Mouse (Mus musculus): ENCODE data around the gene Dctn2. TPM values are rescaled to one million over a fixed set of nuclear protein-coding genes. Genes with fewer than 3 reads are reported as not detected.

The Dctn2 gene
- polyA plus RNA-seq, 1 experiment: 201 TPM

DNA sequence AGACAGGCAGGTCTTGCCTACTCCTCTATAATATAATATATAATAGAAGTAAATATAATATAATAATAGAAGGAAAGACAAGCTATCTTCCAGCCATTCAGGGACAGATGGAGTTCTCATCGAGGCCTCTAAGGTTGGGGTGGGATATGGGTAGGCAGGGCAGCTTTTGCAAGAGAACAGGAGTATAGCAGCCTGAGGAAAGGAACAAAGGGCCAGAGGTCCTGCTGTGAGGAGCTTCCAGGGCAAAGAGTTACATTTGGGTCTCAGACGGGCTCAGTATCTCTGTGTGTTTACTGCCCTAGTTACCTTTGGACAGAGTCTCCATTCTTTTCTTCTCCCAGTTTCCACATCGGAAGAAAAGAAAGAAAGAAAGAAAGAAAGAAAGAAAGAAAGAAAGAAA is 2.5 kb upstream of the Dctn2 start:
- DNase-seq (ENCODE audit: low spot score): no peak

DNA sequence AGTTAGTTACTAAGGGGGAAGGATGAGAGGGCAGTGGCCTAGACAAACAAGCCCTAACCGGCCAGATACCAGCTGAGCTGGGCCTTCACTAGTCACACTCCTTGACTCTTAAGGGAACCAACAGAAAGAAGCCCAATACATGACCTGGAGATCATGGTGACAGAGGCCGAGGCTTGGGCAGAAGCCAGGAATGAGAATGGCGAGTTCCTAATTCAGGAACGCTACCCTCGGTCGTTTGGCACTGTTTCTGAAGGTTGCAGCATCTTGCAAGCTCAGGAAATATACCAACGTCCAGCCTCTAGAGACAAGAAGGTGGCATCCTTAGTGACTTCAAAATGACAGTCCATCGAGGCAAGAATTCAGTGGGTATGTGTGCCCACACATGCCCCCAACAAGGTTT is 1.8 kb upstream of the Dctn2 start:
- no peak for DNase-seq (ENCODE audit: low spot score)

DNA sequence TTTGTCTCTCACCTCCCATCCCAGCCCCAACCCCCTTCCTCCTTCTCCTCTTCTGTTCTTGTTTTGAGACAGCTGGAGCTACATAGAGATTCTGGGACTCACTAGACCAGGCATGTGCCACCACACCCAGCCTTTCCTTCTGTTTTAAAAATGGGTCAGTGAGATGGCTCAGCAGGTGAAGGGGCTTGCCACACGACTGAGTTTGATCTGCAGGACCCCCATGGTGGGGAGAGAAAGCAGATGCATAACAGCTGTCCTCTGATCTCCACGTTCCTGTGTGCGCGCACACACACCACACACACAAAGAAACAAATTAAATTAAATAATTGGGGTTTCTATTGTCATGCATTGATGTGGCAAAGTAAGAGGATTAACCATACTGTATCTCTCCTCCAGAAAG is 1.2 kb upstream of the Dctn2 start:
- DNase-seq (ENCODE audit: low spot score): no peak

DNA sequence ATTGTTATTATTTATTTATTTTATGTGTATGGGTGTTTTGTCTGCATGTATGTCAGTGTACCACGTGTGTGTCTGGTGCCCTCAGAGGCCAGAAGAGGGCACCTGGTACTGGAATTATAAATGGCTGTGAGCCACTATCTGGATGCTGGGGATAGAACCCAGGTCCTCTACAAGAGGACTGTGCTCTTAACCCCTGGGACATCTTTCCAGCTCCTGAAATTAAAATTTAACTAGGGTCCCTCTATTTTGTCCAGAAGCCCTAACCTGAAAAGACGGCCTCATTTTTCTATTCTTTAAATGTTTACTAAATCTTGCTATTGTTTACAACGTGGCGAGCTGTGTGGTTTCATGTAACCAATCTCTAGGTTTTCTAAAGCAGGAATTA is 449 bp upstream of the Dctn2 start:
- no peak for DNase-seq (ENCODE audit: low spot score)

DNA sequence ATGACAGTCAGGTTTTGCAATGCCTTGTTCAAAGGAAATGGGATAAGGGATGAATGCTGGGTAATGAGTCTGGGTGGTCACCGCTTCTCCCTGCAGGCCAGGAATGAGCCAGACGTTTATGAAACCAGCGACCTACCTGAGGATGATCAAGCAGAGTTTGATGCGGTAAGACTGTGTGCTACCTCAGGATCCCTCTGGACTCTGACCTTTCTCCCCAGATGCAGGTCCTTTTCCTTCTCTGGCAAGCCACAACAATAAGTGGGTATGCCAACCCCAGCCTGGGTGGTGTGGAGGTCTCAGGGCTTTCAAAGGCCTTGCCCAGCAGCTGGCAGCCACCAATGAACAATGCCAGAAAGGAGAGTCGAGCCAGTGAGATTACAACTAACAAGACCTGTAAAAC is 1.1 kb downstream of the Dctn2 start:
- DNase-seq (ENCODE audit: low spot score): no peak

DNA sequence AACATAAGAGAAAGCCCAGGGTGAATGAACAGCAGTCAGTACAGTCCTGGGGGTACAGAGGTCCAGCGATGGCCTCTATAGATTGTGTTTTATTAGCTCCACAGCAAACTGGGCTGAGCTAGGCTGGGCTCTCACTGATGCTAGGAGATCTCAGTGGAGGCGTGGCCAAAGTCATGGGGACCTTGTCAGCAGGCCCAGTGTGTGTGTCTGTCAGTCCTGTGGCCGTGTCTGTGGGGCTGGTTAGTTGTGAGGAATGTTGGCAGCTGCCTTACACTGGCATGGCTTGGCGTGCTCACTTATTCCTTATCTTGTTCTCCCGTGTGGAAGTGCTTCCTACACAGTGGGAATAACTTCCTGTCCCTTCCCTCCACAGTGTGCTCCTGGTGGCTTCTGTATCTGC is 2.2 kb downstream of the Dctn2 start:
- DNase-seq (ENCODE audit: low spot score): no peak

DNA sequence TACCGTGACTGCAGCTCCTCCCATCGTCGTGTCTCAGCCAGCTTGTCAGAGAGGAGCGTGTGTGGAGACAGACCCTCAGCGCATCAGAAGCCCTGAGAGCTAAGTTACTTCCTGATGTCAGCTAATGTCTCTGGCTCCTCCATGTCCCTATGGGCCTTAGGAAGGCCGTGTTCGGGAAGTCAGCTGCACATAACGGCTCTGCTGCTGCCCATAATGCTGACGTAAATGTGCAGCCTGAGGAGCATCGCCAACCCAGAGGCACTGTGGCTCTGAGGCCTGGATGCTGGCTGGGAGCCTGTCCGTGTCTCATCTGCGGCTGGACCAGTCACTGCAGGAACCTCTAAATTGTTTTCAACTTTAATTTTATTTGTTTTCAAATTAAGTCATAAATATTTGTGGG is 2.9 kb downstream of the Dctn2 start:
- no peak for DNase-seq (ENCODE audit: low spot score)

DNA sequence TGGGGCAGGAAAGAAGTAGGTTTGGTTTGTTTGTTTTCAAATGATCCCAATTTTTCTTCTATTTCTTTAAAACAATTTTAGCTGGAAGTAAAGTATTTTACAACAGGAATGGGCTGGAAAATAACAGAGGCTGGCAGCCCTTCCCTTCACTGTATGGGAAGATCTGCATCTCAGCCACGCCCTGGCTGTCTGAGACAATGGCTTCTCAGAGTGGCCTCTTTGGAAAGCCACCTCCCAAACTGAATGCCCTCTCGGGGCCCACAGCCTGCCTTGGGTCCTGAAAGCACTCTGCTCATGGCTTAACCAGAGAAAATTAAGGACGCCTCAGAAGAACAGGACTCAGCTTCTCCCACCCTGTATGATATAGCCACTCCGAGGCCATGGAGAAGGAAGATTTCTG is 3.7 kb downstream of the Dctn2 start:
- no peak for DNase-seq (ENCODE audit: low spot score)

DNA sequence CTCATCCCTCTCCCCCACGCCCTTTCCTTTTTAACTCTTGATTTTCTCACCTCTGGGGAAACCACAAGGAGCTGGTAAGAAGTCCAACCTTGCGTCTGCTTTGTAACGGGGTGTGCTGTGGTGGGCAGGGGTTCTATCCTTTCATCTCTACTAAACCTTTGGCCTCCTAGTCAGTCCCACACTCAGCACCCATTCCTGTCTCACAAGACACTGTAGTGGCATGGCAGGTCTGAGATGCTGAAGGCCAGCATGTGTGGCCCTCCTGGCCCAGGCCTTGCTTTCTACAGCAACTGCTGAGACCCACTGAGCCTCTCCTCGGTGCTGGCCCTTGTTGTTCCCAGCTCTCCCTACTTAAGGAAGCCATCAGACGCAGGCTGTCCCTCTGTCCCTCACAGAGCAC is 6.2 kb downstream of the Dctn2 start:
- DNase-seq (ENCODE audit: low spot score): no peak

DNA sequence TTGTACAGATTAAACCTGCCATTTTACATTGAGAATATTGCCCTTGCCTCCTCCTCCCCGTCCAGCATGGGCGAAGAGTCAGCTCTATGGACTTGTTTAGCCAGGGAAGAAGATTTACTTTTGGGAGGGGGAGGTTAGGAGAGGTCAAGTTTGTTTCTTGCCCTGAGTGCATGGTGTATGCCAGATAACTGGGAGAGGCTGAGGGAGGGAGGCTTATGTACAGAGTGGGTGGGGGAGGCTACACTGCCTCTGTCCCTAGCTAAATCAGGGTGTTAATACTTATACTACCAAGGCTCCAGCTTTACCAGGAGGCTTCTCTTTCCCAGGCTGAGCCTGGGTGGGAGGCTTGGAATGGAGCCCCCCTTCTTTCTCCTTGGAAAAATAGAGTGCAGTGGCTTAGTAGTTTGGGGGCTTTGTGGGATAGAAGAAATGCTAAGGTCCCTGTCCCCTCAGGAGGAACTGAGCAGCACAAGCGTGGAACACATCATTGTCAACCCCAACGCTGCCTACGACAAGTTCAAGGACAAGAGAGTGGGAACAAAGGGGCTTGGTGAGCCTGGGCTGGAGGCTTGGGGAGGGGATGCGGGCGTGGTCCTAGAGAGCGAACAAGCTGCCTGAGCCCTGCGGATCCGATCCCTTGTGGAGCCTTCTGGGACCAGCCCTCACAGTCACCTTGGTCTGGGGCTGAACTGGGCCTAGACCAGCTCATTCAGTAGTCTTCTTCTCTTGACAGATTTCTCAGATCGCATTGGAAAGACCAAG is 8.3 kb downstream of the Dctn2 start:
- no peak for DNase-seq (ENCODE audit: low spot score)

DNA sequence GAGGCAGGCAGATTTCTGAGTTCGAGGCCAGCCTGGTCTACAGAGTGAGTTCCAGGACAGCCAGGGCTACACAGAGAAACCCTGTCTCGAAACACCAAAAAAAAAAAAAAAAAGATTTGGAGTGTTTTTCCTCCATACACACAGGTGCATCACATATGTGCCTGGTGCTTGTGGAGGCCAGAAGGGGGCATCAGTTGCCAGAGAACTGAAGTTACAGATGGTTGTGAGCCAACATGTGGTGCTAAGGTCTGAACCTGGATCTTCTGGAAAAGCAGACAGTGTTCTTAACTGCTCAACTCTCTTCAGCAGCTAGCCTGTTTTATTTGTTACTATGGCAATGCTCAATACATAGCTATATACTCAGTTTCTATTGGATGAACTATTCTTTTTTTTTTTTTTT is 13.6 kb downstream of the Dctn2 start:
- no peak for DNase-seq (ENCODE audit: low spot score)

DNA sequence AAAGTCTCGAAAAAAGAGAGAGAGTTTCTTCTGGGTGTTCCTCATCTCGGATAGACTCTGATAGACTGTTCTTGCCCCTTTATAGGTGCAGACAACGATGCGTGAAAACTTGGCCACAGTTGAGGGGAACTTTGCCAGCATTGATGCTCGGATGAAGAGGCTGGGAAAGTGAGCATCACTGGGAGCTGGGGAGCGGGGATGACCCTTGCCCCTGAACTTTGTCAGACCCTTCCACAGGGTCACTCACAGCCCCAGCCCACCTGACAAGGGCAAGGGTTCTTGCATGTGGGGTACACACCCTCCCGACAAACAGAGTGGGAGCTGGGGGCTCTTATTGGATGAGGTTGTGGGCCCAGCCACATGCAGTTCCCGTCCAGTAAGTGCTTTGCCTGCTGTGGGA is 15.1 kb downstream of the Dctn2 start:
- DNase-seq (ENCODE audit: low spot score): no peak

DNA sequence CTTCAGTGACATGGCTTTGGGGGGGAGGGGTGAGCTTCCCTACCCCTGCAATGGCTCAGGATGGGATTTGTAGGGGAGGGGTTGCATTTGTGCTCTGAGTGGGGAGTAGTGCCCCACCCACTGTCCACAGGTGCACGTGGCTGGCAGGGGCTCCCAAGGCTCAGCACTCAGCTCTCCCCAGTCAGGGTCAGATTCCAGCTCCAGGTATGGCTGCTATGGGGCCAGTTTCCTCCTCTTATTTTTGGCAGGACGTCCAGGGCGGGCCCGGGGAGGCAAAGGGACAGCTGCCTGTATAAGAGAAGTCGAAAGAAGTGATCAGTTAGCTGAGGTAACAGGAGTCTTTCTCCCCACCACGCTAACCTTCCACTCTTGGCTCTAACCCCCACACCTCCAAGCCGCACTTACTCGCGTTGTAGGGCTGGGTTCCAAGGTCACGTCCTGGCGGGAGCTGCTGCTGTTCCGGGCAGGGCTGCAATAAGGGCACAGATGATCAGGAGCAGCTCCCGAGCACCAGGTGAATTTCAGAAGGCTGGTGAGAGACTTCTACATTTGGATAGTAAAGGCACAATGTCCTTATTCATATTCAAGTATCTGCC is 16.6 kb downstream of the Dctn2 start:
- DNase-seq (ENCODE audit: low spot score): no peak

DNA sequence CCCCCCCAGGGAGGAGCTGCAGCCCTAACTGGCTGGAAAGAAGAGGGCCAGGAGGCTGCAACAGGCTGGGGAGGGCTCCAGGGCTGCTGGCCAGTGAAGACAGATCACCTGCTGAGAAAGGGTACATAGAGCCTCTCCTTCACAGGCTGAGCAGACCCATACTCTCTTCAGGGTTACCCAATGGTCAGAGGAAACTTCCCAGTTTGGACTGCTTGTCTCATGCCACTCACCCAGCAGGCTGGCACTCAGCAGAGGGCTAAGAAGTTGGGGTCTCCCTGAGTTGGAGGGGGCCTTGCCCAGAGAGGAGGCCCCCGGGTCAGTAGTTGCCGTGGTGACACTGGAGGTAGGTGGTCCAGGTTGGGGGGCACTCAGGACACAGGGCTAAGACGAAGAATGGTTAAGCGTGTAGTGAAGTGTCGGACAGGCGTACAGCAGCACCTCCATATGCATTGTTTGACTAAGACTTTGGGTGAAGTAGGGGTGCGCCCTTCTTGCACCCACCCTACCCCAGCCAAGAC is 18.0 kb downstream of the Dctn2 start:
- DNase-seq (ENCODE audit: low spot score): no peak

DNA sequence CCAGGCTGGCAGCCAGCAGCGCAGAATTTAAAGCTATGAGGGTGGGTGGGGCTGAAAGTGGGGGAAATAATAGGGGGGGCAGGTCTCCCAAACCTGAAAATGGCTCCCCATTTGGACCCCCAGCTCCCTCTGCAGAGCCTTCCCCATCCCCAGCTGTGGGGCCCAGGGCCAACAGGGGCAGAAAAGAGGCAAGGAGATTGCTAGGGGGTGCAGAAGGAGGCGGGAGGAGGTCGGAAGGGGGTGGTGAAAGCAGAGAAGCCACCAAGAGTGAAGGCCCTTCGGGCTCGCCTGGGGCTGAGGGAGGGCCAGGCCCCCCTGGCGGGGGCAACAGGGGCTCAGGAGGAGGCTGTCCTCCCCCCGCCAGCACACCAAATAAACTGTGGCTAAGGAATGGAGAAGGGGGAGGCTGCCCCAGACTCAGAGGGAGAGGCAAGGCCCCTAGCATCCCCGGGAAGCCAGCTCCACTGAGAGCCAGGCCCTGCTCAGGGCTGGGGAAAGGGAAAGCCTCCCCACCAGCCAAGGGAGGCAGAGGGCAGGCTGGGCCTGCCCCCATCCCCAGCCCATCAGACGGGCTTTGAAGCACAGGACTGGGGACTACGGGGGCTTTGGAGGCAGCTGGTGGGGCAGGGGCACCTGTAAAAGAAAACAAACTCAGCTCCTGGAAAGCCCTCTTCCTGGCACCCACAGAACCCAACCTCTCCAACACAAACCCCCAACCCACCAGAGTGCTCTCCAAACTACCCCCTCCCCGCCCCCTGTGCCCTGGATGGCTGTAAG is 18.7 kb downstream of the Dctn2 start:
- no peak for DNase-seq (ENCODE audit: low spot score)

DNA sequence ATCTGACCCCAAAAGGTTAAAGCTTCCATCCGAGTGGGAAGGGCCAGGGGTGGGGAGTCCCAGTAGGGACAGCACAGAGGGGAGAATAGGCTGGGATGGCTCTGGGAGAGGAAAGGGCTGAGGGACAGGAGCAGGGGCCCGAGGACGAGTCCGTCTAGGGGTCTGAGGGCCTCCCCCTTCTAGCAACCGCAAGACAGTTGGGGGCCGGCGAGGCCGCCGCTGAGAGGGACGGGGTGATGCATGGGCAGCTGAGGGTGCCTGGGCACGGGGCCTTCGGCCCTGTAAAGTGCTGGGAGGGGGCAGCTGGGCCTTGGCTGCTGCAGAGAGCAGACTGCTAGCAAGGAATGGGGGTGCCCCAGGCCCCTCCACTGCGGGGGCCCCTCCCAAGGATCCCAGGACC is 19.5 kb downstream of the Dctn2 start:
- no peak for DNase-seq (ENCODE audit: low spot score)

DNA sequence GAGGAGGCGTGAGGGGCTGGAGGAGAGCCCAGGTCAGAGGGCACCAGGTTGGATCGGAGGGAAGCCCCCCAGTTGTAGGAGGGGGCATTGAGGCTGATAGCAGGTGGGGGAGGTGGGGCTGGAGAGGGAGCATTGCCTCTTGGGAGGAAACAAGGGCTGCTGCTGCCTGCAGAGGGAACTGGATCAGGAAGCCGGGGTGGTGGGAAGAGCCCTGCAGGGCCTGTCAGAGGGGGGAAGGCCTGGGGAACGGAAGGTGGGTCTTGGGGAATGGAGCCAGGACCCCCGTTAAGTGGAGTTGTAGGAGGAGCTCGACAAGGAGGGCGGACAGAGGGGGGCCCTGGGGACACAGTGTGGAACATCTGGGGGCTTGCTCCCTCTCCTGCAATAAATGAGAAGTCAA is 20.0 kb downstream of the Dctn2 start:
- DNase-seq (ENCODE audit: low spot score): no peak

DNA sequence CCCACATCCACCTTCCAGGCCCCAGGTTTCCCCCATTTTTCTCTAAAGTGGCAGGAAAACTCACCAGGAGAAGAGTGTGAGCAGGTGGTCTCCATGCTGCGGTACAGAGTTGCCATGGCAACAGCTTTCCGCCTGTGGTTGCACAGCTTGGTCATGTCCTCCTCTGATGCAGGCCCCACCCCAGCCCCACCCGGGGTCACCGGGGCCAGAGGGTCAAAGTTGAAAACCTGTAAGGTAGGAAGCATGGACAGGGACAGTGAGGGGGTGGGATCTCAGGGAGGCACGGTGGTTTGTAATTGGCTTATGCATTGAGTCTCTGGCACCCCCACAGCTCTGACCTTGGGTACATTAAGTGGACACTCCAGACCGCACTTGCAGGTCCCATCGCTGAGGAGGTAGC is 20.6 kb downstream of the Dctn2 start:
- no peak for DNase-seq (ENCODE audit: low spot score)

DNA sequence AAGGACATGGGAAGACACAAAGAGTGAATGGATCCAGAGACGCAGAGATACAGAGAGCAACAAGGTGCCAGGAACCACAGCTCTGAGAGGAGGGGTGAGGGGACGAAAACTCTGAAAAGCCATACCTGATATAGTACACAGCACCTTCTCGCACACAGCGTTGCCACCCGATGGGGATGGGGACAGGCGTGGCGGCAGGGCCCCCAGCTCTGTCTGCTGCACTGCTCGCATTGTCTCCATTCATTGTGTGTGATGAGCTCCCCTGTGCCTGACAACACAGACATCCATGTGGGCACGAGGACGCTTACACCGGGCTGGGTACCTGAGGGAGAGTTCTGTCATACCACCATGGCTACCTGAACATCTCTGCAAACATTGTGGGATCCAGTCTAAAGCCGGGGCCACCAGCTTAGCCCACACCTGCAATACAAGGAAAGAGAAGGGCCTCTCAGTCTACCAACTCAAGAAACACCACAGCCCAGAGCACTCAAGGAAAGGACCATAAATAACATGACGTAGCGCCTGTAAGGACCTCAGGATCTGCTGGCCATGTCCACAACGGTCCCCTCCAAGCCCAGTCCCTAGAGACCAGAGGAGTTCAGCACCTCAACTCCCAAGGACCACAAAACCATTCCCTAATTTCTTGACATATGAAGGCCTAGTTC is 21.2 kb downstream of the Dctn2 start:
- DNase-seq (ENCODE audit: low spot score): no peak

DNA sequence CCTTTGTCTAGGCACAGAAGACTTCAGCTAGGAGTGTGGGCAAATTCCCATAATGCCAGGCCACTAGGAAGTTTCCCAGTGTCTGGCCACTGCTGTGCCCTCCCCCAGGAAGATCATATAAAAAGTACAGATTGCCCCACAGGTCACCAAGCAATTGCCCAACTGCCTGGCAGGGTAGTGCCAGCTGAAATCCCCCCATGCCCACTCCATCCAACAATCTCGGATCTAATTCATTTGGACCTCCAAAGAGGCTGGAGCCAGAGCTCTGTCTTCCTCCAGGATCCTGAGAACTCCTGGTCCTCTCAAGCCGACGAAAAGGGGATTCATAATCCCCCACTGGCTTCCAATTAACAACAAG is 21.7 kb downstream of the Dctn2 start:
- no peak for DNase-seq (ENCODE audit: low spot score)

DNA sequence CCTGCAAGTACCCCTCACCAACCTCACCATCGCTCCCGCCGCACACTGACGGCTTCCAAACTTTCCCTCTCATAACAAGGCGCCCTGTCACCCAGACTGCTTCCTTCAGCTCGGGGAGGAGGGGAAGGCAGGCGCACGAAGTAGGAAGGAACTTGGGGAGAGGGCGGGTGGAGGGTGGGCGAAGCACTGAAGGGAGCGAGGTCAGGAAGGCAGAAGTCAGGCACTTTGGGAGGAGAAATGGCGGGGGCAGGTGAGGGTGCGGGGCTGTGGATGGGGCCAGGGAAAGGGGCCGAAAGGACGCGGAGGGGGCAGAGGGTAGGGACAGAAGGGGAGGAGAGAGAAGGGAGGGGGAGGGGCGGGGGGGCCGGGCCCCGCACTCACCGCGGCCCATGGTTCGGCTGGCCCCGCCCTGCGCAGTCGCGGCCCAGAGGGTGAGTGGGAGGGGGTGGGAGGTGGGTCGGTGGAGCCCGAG is 22.2 kb downstream of the Dctn2 start:
- no peak for DNase-seq (ENCODE audit: low spot score)

DNA sequence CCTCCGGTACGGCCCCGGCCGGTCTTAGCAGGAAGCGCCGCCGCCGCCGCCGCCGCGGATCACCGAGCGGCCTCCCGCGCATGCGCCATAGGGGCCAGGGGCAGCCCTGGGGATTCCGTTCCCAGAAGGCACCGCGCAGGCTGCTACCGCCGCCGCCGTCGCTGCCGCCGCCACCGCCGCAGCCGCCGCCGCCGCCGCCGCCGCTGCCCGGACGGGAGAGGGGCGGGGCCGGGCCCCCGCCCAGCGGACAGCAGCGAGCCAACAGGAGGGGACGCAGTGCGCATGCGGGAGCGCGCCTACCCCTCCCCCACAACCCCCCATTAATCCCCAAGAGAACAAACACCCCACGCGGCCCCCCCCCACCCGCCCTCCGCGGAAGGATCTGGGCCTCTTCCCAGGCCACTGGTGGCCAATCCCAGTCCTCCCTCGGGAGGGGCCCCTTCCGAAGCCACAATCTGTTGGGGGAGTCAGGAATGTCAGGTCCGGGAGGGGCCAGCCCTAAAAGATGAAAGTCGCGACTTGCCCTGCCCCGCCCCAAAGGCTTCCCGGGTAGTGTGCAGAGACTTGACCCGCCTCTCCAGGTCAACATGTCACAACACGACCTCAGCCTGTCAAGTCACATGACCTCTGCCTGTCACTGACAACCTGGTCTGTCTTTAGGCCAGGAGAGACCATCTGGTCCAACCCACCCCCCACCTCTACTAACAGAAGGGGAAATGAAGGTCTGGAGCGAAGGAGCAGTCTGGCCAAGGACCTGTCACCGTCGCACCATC is 22.8 kb downstream of the Dctn2 start, which contains the start of gene Mbd6:
TSS of gene Mbd6 (minus strand) at position 219 of the 773 bp plus-strand sequence.
- DNase-seq (ENCODE audit: low spot score): peak; percentile 92
